Mouse (Mus musculus) lung, adult 2 months (tissue): ENCODE data around the gene Rpl14. TPM values are rescaled to one million over a fixed set of nuclear protein-coding genes. Genes with fewer than 3 reads are reported as not detected.

ENCODE experiments used
- DNase-seq: peaks from one replicate; pipeline ENCODE4 v3.0.0; 2022
- H3K4me1 ChIP-seq: fragments of 200-500 bp; 2 replicates; pipeline ENCODE4 v1.6.1; 2011; ENCODE audit warnings: low read length; ENCODE audit not compliant: control insufficient read depth, insufficient read depth
- H3K4me3 ChIP-seq: fragments of 200-500 bp; replicated peaks from 2 replicates; pipeline ENCODE3; 2011; ENCODE audit warnings: low read depth, mild to moderate bottlenecking, control low read depth, low read length; ENCODE audit errors: extremely low read depth
- CTCF ChIP-seq: fragments of 200-500 bp; IDR thresholded peaks from 2 replicates; pipeline ENCODE4 v1.5.1; 2011; ENCODE audit warnings: mild to moderate bottlenecking, low read length, control low read depth; ENCODE audit not compliant: insufficient read depth
- POLR2A ChIP-seq: fragments of 200-500 bp; IDR thresholded peaks from 2 replicates; pipeline ENCODE4 v1.6.1; 2011; ENCODE audit warnings: low read depth, mild to moderate bottlenecking, control low read depth, low read length, borderline replicate concordance; ENCODE audit errors: extremely low read depth
- WGBS: fragments of 180-500 bp; shearing (Covaris S2); methylation state at CpG from one replicate; pipeline ENCODE4 v1.1.7; 2018; 5-methylcytosine and 5-hydroxymethylcytosine counted together
- polyA plus RNA-seq: library from polyadenylated mRNA; depleted of rRNA; stranded (reverse); fragments of >200 nt; gene quantifications from 2 replicates; pipeline ENCODE4 v1.2.3, GENCODE M21; 2012

Gene Rpl14
- polyA plus RNA-seq, 1 experiment, result 319 TPM

GRCm38 (mm10) chr9:120601488-120602171 is 30.4 kb downstream of the Rpl14 start:
- Histone ChIP-seq H3K4me1 (peaks cover 4% of the 10 kb centered on the region), H3K4me3 (peak overlapping the region; percentile 6)
- TF ChIP-seq CTCF (peak; percentile 90), POLR2A (no peak)
- peak; percentile 74 for DNase-seq
- 14% methylated on average over 17 of the region's 17 CpGs for WGBS

GRCm38 (mm10) chr9:120602172-120602838 is 31.1 kb downstream of the Rpl14 start:
- Histone ChIP-seq H3K4me1 (peaks cover 4% of the 10 kb centered on the region), H3K4me3 (peak overlapping the region; percentile 6)
- 50% methylated on average over 17 of the region's 17 CpGs for WGBS
- DNase-seq, result no peak
- no peak for TF ChIP-seq POLR2A
- TF ChIP-seq CTCF, result no peak

GRCm38 (mm10) chr9:120602839-120603511 is 31.7 kb downstream of the Rpl14 start:
- Histone ChIP-seq H3K4me1 (peaks cover 4% of the 10 kb centered on the region), H3K4me3 (no peak overlapping the region)
- TF ChIP-seq POLR2A (no peak), CTCF (peak; percentile 75)
- peak; percentile 85 for DNase-seq
- 20% methylated on average over 23 of the region's 23 CpGs for WGBS

- WGBS, result 76% methylated on average over 10 of the region's 10 CpGs
- TF ChIP-seq CTCF, result no peak
- no peak for TF ChIP-seq POLR2A
- H3K4me3 ChIP-seq, result no peak overlapping the region
- no peak for DNase-seq
- H3K4me1 ChIP-seq, result peaks cover 4% of the 10 kb centered on the region
Observed at GRCm38 (mm10) chr9:120603512-120603908, 32.3 kb downstream of the Rpl14 start.

GRCm38 (mm10) chr9:120603956-120604355 is 32.7 kb downstream of the Rpl14 start:
- TF ChIP-seq CTCF, result no peak
- no peak for TF ChIP-seq POLR2A
- 77% methylated on average over 12 of the region's 12 CpGs for WGBS

GRCm38 (mm10) chr9:120611055-120611454 is 39.8 kb downstream of the Rpl14 start:
- H3K4me3 ChIP-seq, result no peak overlapping the region
- no peaks in the 10 kb centered on the region for H3K4me1 ChIP-seq
- TF ChIP-seq CTCF (no peak), POLR2A (no peak)
- DNase-seq, result no peak

More at GRCm38 (mm10) chr9:120603956-120604355, 32.7 kb downstream of the Rpl14 start:
- no peak overlapping the region for H3K4me3 ChIP-seq
- no peak for DNase-seq
- H3K4me1 ChIP-seq, result peaks cover 4% of the 10 kb centered on the region

GRCm38 (mm10) chr9:120614059-120614458 is 42.8 kb downstream of the Rpl14 start:
- 86% methylated on average over 6 of the region's 6 CpGs for WGBS
- DNase-seq, result no peak
- TF ChIP-seq CTCF, result no peak
- TF ChIP-seq POLR2A, result no peak
- Histone ChIP-seq H3K4me3 (no peak overlapping the region), H3K4me1 (no peaks in the 10 kb centered on the region)

GRCm38 (mm10) chr9:120618101-120618500 is 46.9 kb downstream of the Rpl14 start:
- no peak for DNase-seq
- 83% methylated on average over 6 of the region's 6 CpGs for WGBS
- no peaks in the 10 kb centered on the region for H3K4me1 ChIP-seq
- H3K4me3 ChIP-seq, result no peak overlapping the region
- TF ChIP-seq POLR2A (no peak), CTCF (no peak)

- TF ChIP-seq CTCF (no peak), POLR2A (no peak)
- DNase-seq, result no peak
- WGBS, result 24% methylated on average over 10 of the region's 10 CpGs
- Histone ChIP-seq H3K4me1 (no peaks in the 10 kb centered on the region), H3K4me3 (no peak overlapping the region)
Observed at GRCm38 (mm10) chr9:120619347-120619708, 48.1 kb downstream of the Rpl14 start.

- no peak for DNase-seq
- Histone ChIP-seq H3K4me3 (no peak overlapping the region), H3K4me1 (no peaks in the 10 kb centered on the region)
- TF ChIP-seq CTCF, result no peak
- TF ChIP-seq POLR2A, result no peak
- WGBS, result 24% methylated on average over 26 of the region's 26 CpGs
Observed at GRCm38 (mm10) chr9:120619709-120620408, 48.6 kb downstream of the Rpl14 start.
